Mouse (Mus musculus) intestine, embryonic 16.5 days (tissue): ENCODE data around the gene Ap2a2. TPM values are rescaled to one million over a fixed set of nuclear protein-coding genes. Genes with fewer than 3 reads are reported as not detected.
"Not testable (repeated sequence)": the region's sequence is repeated elsewhere in the genome, so short reads cannot be mapped to it uniquely, and the experiment has no call there.

ENCODE experiments used
- ATAC-seq: fragments of 200-750 bp; cut with Nextera tagmentation; 2 replicates; pipeline ENCODE4 v1.8.0; 2017; ENCODE audit warnings: moderate TSS enrichment, moderate library complexity
- H3K27ac ChIP-seq: fragments of 300-500 bp; sonication (generic); 2 replicates; pipeline ENCODE4 v1.5.1; 2014; ENCODE audit warnings: mild to moderate bottlenecking, low read length
- H3K27me3 ChIP-seq: fragments of 300-500 bp; sonication (generic); replicated peaks from 2 replicates; pipeline ENCODE4 v1.6.1; 2014; ENCODE audit warnings: low read length, control low read depth, mixed read lengths; ENCODE audit not compliant: control insufficient read depth, insufficient read depth
- H3K36me3 ChIP-seq: fragments of 300-500 bp; sonication (generic); 2 replicates; pipeline ENCODE4 v1.6.1; 2014; ENCODE audit warnings: low read length, control low read depth; ENCODE audit not compliant: control insufficient read depth, insufficient read depth
- H3K4me1 ChIP-seq: fragments of 300-500 bp; sonication (generic); 2 replicates; pipeline ENCODE4 v1.6.1; 2014; ENCODE audit warnings: low read length, control low read depth, mixed read lengths; ENCODE audit not compliant: control insufficient read depth, insufficient read depth
- H3K4me2 ChIP-seq: fragments of 300-500 bp; sonication (generic); 2 replicates; pipeline ENCODE4 v1.6.1; 2014; ENCODE audit warnings: low read depth, low read length, control low read depth
- H3K4me3 ChIP-seq: fragments of 300-500 bp; sonication (generic); 2 replicates; pipeline ENCODE4 v1.5.1; 2014; ENCODE audit warnings: mild to moderate bottlenecking, low read length
- H3K9ac ChIP-seq: fragments of 300-500 bp; sonication (generic); 2 replicates; pipeline ENCODE4 v1.6.1; 2014; ENCODE audit warnings: low read depth, low read length
- H3K9me3 ChIP-seq: fragments of 300-500 bp; sonication (generic); 2 replicates; pipeline ENCODE4 v1.6.1; 2016; ENCODE audit warnings: low read length, control low read depth; ENCODE audit not compliant: control insufficient read depth
- WGBS: fragments of 180-500 bp; shearing (Covaris S2); extraction: QIAGEN DNeasy Blood & Tissue Kit; methylation state at CpG from one replicate; pipeline ENCODE4 v1.1.7; 2014; 5-methylcytosine and 5-hydroxymethylcytosine counted together
- polyA plus RNA-seq: library from polyadenylated mRNA; unstranded; fragments of >200 nt; fragmentation: Nextera tagmentation; extraction: Ambion mirVana; gene quantifications from 2 replicates; pipeline ENCODE4 v1.2.1, GENCODE M21; 2015

Gene Ap2a2
- polyA plus RNA-seq, 1 experiment from 2014 or later = 89.4 TPM

- not testable (repeated sequence) for H3K27me3 ChIP-seq, H3K36me3 ChIP-seq, H3K9me3 ChIP-seq, H3K4me1 ChIP-seq, H3K4me3 ChIP-seq, H3K4me2 ChIP-seq, H3K27ac ChIP-seq, H3K9ac ChIP-seq
- WGBS = 93% methylated on average over 1 of the region's 3 CpGs
- peak; percentile 35 for ATAC-seq
Observed at GRCm38 (mm10) chr7:141638077-141638476, 76.1 kb downstream of the Ap2a2 start.

GRCm38 (mm10) chr7:141638513-141639334 is 76.8 kb downstream of the Ap2a2 start:
- H3K27me3 ChIP-seq = not testable (repeated sequence)

GRCm38 (mm10) chr7:141639335-141639890 is 77.4 kb downstream of the Ap2a2 start:
- not testable (repeated sequence) for H3K36me3 ChIP-seq, H3K27ac ChIP-seq, H3K4me1 ChIP-seq, H3K9me3 ChIP-seq, H3K9ac ChIP-seq, H3K27me3 ChIP-seq, H3K4me2 ChIP-seq, H3K4me3 ChIP-seq
- ATAC-seq = peak; percentile 50
- WGBS = 83% methylated on average over 5 of the region's 5 CpGs

More at GRCm38 (mm10) chr7:141638513-141639334, 76.8 kb downstream of the Ap2a2 start:
- H3K36me3 ChIP-seq, H3K4me3 ChIP-seq, H3K4me2 ChIP-seq, H3K27ac ChIP-seq, H3K9ac ChIP-seq, H3K9me3 ChIP-seq, H3K4me1 ChIP-seq: not testable (repeated sequence)
- WGBS = 88% methylated on average over 5 of the region's 8 CpGs
- peak; percentile 63 for ATAC-seq

GRCm38 (mm10) chr7:141642375-141642774 is 80.4 kb downstream of the Ap2a2 start:
- WGBS = 94% methylated on average over 1 of the region's 1 CpGs
- Histone ChIP-seq H3K4me2 (no peak overlapping the region), H3K27me3 (no peaks in the 10 kb centered on the region), H3K9me3 (no peaks in the 10 kb centered on the region), H3K27ac (no peak overlapping the region), H3K9ac (no peak overlapping the region), H3K36me3 (no peaks in the 10 kb centered on the region), H3K4me3 (no peak overlapping the region), H3K4me1 (no peaks in the 10 kb centered on the region)
- ATAC-seq = no peak

GRCm38 (mm10) chr7:141643160-141643559 is 81.2 kb downstream of the Ap2a2 start:
- H3K27ac ChIP-seq = no peak overlapping the region
- H3K4me1 ChIP-seq = no peaks in the 10 kb centered on the region
- no peak overlapping the region for H3K9ac ChIP-seq
- no peak overlapping the region for H3K4me3 ChIP-seq
- H3K4me2 ChIP-seq = no peak overlapping the region
- ATAC-seq = no peak
- 28% methylated on average over 3 of the region's 3 CpGs for WGBS
- H3K9me3 ChIP-seq = no peaks in the 10 kb centered on the region
- H3K36me3 ChIP-seq = no peaks in the 10 kb centered on the region
- no peaks in the 10 kb centered on the region for H3K27me3 ChIP-seq

- no peak overlapping the region for H3K4me3 ChIP-seq
- no peak overlapping the region for H3K27ac ChIP-seq
- no peaks in the 10 kb centered on the region for H3K9me3 ChIP-seq
- ATAC-seq = no peak
- H3K4me1 ChIP-seq = no peaks in the 10 kb centered on the region
- H3K27me3 ChIP-seq = no peaks in the 10 kb centered on the region
- H3K4me2 ChIP-seq = no peak overlapping the region
- H3K36me3 ChIP-seq = no peaks in the 10 kb centered on the region
- 70% methylated on average over 2 of the region's 2 CpGs for WGBS
- H3K9ac ChIP-seq = no peak overlapping the region
Observed at GRCm38 (mm10) chr7:141647083-141647482, 85.1 kb downstream of the Ap2a2 start.

GRCm38 (mm10) chr7:141647815-141648214 is 85.8 kb downstream of the Ap2a2 start:
- WGBS = 72% methylated on average over 11 of the region's 11 CpGs
- H3K9ac ChIP-seq = no peak overlapping the region
- H3K9me3 ChIP-seq = no peaks in the 10 kb centered on the region
- no peaks in the 10 kb centered on the region for H3K4me1 ChIP-seq
- H3K4me2 ChIP-seq = no peak overlapping the region
- ATAC-seq = no peak
- H3K36me3 ChIP-seq = no peaks in the 10 kb centered on the region
- H3K4me3 ChIP-seq = no peak overlapping the region
- H3K27ac ChIP-seq = no peak overlapping the region
- H3K27me3 ChIP-seq = no peaks in the 10 kb centered on the region

GRCm38 (mm10) chr7:141652191-141652590 is 90.2 kb downstream of the Ap2a2 start:
- no peaks in the 10 kb centered on the region for H3K9me3 ChIP-seq
- no peak overlapping the region for H3K9ac ChIP-seq
- no peaks in the 10 kb centered on the region for H3K4me1 ChIP-seq
- 45% methylated on average over 7 of the region's 7 CpGs for WGBS
- no peak overlapping the region for H3K4me2 ChIP-seq
- H3K4me3 ChIP-seq = no peak overlapping the region
- H3K27me3 ChIP-seq = no peaks in the 10 kb centered on the region
- no peak for ATAC-seq
- H3K27ac ChIP-seq = no peak overlapping the region
- H3K36me3 ChIP-seq = no peaks in the 10 kb centered on the region

GRCm38 (mm10) chr7:141660346-141660745 is 98.4 kb downstream of the Ap2a2 start:
- H3K4me1 ChIP-seq = no peaks in the 10 kb centered on the region
- ATAC-seq = no peak
- 73% methylated on average over 1 of the region's 1 CpGs for WGBS
- H3K36me3 ChIP-seq = no peaks in the 10 kb centered on the region
- H3K9me3 ChIP-seq = no peaks in the 10 kb centered on the region
- H3K4me2 ChIP-seq = no peak overlapping the region
- H3K4me3 ChIP-seq = no peak overlapping the region
- H3K27ac ChIP-seq = no peak overlapping the region
- H3K27me3 ChIP-seq = no peaks in the 10 kb centered on the region
- H3K9ac ChIP-seq = no peak overlapping the region
